Mouse (Mus musculus) T-helper 1 cell (primary cell): Measurements from ENCODE around the gene Calu.

ENCODE experiments used
- in situ Hi-C: fragments of 300-600 bp; cut with MboI, MseI; formaldehyde crosslinking; loops from one replicate; pipeline ENCODE4 v1.15.1; 2025; ENCODE audit warnings: high pct_unique_total_duplicates

Gene Calu

DNA sequence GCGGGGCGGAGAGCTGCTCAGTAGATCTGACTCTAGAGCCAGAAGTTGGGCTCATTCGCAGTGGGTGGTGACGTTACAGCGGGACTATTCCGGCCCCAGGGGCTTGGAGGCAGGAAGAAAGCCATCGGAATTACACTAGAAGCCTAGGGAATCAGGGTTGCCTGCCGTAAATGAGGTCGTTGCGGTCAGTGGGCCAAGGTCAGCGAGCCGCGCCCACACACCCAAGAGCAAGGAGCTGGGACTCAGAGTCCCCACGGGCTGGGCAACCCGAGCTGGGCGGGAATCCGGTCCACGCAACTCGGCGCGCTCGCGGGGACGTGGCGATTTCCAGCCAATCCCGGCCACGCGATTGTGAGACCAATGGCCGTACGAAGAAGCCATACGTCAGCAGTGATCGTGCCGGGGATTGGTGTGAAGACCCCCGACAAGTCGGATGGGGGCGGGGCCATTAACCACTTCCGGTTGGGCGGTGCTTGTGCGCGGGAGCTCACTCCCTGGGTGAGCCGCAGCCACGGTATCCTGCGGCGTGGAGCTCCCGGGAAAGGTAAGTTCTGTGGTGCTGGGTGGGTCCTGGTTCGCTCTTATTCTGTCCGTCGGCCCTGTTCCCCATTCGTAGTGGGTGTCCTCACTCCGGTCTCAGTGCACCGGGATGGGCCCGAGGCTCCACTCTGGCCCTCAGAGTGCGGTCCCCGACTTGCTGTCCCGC is at the start of gene Calu:
TSS of gene Calu (plus strand) at position 405 of the 706 bp plus-strand sequence.
- in situ Hi-C loops, result loop anchor here (10.0 kb wide), 1 partner anchor 123 kb away; no protein-coding TSS in a partner anchor

DNA sequence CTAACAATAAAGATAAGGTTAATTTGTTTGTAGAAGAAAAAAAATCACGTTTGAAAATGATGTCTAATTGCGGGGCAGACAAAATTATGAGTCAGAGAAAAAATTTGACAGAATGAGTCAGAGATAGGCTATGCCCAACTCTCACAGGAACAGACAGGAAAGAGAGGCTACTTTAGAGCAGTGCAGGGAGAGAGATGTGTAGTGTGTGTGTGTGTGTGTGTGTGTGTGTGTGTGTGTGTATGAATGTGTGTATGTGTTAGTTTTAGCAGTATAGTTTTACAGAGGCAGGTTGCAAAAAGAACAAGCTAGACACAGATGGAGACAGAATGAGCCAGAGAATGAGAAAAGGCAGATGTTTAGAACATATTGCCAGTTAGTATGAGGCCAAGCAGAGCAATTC is 48.8 kb upstream of the Calu start:
- in situ Hi-C loops, result no loop called here

DNA sequence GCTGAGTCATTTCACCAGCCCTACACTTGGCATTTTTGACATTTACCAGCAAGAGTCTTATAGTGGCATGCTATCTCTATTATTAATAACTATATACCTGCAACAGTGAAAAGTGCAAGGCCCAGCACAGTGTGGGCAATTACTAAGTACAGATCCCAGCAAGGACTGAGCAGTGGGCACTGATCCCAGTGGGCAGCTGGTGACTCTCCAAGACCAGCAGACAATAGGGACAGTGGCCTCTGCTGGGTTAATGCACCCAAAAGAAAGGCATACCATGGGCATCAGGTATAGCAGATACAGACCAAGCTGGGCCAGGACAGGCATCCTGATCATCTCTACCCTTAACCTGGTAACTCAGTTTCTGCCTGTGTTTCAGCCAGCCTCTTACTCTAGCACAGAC is 44.6 kb upstream of the Calu start:
- in situ Hi-C loops, result no loop called here

DNA sequence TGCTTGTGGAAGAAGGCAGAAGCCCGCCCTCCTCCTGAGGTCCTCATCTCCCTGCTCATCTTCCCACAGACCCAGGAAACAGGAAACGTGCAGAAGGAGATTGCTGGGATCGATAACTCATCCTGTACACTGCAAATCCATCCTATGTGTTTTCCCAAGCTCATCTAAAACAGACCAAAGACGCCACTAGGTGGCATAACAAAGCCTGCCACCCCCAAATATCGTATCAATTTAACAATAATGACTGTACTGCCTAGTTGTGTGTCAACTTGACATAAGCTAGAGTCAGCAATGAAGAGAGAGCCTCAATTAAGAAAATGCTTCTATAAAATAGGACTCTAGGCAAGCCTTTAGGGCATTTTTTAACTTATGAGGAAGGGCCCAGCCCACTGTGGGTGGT is 44.1 kb upstream of the Calu start:
- in situ Hi-C loops, result no loop called here

DNA sequence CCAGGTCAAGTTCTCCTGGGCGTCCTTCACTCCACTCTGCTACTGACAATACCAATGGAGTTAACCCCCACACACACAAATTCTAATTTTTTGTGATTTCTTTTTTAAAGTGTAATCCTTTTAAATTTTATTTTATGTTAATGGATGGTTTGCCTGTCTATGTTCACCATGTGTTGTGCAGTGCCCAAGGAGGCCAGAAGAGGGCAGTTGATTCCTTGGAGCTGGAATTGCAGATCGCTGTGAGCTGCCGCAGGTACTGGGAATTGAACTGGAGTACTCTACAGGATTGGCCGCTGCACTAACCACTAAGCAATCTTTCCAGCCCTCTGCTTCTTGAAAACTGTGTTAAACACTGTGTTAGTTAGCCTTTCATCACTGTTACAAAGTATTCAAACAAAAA is 42.4 kb upstream of the Calu start:
- in situ Hi-C loops, result no loop called here

DNA sequence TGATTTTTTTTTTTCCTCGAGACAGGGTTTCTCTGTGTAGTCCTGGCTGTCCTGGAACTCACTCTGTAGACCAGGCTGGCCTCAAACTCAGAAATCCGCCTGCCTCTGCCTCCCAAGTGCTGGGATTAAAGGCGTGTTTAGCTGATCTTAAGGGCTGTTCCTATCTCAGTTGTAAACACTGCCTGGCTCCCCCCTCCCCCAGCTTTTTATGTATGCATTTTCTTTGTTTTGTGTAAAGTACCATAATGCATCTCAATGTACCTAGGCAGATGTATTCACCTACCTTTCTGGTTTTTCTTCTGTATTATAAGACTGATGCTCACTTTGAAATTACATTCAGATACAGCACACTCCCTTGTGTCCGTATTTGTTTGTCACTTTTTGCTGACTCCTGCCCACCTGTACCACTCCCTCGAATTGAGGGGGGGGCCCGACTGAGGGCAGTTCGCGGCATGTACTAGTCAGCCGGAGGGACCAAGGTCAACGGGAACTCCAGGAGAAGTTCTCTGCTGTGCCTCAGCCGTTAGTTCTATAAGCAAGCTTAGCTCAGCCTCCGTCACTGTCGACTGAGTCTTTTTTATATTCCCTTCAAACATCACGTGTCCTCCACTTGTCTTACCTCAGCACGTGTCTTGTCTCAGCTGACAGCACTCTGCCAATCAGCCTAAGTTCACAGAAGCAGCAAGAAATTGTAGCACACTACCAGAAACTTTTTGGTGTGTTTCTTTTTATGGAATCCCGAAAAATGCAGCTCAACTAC is 38.8 kb upstream of the Calu start:
- in situ Hi-C loops, result no loop called here

DNA sequence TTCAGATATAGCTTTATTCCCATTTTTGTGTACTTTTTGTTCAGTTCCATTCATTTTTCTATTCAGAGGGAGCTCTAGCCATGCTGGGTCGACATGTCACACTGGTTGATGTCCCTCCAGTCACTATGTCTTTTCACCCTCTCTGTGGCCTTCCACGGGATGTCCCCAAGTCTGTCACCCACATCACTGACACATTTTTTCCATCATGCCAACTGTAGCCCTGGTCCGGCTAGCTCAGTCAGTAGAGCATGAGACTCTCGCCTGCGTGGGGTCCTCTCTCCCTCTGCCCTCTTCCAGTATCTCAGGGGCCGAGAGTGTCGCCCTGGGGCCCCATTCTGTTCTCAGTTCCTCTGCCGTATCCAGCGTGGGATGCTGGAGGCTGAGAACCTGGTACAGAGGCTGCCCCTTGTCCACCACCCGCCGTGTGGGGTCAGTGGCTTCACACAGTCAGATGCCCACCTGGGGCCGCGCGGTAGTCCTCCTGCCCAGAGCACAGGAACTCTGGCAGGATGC is 34.1 kb upstream of the Calu start:
- in situ Hi-C loops, result no loop called here

DNA sequence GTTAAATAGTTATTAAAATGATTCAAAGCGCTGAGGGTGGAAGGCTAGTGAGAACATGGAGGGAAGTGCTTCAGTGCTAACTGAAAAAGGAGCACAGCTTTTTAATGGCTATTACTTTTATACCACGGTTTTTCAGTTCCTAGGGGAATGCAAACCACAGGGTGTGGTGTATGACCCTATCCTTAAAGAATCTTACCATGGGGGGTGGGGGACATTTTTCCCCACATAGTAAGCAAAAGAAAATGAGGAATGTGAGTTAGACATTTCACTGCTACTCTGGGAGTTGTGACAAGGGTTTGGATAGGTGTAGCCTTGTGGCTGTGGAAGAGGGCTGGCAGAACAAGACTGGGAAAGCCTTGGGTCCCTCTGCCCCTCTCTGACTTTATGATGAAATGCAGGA is 30.6 kb upstream of the Calu start:
- in situ Hi-C loops, result no loop called here

DNA sequence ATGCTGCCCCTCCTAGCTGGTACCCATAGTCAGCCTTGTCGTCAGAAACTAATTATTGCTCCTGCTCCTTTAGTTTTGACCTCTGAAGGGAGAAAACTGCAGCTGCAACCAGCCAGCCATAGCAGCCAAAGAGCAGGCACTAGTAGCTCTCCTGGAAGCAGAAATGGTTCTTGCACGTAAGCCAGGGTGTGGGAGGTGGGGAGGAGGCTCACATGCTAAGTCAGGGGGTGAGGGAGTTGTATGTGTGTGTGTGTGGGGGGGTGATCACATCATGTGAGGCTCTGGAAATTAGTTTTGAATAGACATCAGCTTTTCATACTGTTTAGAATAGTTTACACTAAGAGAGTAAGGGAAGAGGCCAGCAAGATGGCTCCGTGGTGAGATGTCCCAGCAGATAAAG is 29.9 kb upstream of the Calu start:
- in situ Hi-C loops, result no loop called here

DNA sequence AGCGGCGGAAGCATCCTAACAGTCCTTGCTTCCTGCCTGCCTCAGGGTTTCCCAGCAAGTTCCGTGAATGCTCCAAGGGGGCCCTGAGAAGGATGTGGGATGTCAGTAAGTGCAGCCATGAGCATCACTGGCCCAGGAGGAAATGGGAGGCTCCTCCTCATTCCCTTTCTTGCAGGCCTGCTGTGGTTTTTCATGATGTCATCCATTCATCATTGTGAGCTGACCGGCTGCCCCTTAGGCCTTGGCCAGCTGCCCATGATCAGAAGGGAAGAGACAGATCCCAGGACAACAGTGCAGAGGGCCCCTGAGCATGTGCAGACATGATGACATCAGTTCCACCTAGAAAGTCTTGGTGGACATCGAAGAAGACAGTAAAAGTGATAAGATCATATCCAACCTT is 29.0 kb upstream of the Calu start, which contains the start of gene Fam71f1:
TSS of gene Fam71f1 (plus strand) at position 262 of the 400 bp plus-strand sequence.
- in situ Hi-C loops, result no loop called here

DNA sequence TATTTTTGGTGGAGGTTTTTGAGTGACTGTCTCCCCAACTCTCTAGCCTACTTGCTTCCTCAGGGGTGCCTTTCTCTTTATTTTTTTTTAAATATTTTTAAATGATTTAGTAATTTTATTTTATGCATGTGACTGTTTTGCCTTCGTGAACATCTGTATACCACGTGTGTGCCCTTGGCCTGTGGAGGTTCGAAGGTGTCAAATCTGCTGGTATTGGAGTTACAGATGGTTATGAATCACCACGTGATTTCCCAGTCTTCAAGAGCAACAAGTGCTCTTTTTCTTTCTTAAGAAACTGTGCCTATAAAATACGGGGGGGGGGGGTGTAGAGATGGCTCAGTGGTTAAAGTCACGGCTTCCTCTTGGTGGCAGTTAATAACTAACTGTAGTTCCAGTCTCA is 26.3 kb upstream of the Calu start:
- in situ Hi-C loops, result no loop called here

DNA sequence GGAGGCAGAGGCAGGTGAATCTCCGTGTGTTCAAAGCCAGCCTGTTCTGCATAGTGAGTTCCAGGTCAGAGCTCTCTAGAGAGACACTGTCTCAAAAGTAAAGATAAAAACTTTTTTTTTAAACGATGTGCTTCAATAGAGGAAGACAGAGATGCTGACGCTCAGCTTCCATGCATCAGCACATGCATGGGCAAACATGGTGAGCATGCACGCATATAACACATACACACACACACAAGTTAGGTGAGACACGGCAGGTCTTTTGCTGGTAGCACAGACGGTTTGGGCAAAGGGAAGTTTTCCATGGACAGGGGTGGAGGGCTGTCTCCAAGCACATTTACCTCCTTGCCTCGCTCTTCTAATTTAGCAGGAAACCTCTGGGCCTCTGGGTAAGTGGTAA is 25.7 kb upstream of the Calu start:
- in situ Hi-C loops, result no loop called here

DNA sequence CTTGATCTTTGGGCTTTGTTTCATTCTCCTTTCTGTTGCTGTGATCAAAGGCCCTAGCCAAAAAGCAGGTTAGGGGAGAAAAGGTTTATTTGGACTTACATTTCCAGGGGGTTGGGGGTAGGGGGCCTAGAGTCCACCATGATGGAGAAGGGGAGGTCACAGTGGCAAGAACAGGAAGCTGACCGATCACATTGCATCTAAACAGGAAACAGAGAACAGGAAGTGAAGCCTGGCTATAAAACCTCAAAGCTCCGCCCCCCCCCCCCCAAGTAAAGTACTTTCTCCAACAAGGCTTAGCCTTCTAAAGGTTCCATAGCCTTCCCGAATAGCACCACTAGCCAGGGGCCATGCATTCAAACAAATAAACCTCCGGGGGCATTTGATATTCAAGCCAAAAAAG is 25.1 kb upstream of the Calu start:
- in situ Hi-C loops, result no loop called here

DNA sequence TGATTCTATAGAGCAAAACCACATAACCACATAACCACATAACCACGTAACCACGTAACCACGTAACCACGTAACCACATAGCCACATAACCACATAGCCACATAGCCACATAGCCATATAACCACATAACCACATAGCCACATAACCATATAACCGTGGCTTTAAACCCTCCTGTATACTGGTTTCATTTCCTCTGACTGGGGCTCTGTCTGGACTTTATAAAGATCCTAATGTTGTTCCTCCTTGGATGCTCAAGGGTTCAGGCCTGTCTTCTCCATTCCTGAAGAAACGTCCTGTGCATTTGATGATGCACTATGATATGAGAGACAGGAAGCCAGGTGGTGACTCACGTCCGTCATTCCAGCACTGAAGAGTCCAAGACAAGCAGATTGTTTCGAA is 20.9 kb upstream of the Calu start:
- in situ Hi-C loops, result no loop called here

DNA sequence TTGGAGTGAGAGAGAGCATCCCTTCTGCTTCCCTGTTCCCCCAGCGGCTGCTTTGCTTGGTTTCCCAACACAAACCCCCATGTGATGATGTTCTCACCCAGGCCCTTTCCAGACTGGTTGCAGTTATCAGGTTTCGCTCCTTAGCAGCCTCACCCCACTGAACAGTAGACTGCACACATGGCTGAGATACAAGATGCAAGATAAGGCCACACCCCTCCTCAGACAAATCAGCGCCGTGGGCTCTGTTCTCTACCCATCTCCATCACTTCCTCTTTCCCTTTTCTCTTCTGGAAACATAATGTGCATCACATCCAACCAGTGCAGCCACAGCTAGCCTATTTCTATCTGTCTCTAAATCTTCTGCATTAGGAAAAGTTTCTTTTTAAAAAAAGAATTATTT is 18.4 kb upstream of the Calu start:
- in situ Hi-C loops, result no loop called here

DNA sequence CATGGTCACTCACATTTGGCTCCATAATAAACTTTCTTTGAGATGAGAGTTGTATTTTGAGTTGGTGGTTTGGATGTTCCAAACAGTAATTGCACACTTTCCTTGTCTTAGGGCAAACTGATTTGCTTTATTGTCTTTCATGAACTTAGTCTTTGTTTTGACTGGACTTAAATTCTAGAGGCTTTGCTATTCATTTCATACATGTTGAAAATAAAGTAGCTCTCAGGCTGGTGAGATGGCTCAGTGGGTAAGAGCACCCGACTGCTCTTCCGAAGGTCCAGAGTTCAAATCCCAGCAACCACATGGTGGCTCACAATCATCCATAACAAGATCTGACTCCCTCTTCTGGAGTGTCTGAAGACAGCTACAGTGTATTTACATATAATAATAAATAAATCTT is 1.4 kb upstream of the Calu start:
- in situ Hi-C loops, result loop anchor here (10.0 kb wide), 1 partner anchor 122 kb away; no protein-coding TSS in a partner anchor

DNA sequence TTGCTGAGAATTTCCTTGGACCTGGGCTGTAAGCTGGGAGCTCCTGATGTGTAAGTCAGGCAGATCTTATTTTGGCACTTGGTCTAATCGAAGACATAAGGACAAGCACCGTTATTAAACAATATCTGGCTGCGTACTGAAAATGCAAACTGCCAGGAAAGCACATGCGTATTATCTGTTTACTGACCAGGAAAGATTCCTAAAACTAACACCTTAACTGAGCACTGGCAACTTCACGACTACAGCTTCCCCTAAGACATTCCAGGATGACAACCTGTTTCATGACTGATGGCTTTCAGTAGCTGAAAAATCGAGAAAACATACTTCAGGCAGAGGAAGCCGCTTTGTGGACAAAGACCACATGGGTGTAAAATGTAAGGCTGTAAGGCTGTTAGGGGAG is 680 bp upstream of the Calu start:
- in situ Hi-C loops, result loop anchor here (10.0 kb wide), 1 partner anchor 122 kb away; no protein-coding TSS in a partner anchor

DNA sequence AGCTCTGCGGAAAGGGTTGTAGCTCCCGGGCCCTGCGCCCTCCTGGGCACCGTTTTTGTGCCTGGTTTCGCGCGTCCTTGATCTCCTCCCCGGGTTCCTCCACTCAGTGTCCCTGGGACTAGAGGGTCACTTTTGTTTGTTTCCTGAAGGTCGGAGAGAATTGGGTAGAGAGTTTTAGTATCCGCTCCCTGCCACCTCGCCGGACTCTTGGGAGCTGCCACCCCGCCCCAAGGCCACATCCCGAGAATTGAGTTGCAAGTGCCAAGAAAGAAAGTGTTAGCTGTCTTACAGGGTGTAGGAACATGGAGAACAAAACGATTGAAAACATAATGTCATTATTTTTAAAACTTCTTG is 479 bp downstream of the Calu start:
- in situ Hi-C loops, result loop anchor here (10.0 kb wide), 1 partner anchor 124 kb away; no protein-coding TSS in a partner anchor

DNA sequence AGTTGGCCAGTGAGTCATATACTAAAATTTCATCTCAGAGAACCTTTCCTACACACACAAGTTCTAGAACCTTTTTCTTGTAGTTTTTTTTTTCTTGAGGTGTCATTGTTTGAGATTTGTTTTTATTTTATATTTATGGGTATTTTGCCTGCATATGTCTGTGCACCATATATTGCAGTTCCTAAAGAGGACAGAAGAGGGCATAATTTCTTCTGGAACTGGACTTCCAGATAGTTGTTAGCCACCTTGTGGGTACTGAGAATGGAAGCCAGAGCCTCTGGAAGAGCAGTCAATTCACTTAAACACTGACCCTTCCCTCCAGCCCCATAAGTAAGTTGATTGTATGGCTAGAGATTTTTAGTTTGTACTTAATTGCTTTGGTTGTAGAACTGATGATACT is 3.7 kb downstream of the Calu start:
- in situ Hi-C loops, result no loop called here

DNA sequence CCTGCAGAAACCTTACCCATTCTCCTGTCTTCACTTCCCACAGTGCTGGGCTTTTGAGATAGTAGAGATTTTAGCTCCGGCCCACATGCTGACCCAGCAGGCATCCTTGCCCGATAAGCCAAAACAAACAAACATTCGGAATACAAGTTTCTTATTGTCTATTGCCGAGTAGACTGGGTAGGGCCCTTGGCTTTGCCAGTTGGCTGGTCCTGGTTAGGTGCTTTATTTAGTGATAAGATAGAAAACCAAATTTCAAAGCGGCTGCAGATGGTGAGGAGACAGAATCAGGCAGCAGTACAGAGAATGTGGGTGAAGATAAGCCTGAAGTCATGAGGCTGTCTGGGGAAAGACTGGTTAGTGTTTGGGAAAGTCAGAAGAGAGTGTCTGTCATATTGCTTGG is 4.9 kb downstream of the Calu start:
- in situ Hi-C loops, result no loop called here

DNA sequence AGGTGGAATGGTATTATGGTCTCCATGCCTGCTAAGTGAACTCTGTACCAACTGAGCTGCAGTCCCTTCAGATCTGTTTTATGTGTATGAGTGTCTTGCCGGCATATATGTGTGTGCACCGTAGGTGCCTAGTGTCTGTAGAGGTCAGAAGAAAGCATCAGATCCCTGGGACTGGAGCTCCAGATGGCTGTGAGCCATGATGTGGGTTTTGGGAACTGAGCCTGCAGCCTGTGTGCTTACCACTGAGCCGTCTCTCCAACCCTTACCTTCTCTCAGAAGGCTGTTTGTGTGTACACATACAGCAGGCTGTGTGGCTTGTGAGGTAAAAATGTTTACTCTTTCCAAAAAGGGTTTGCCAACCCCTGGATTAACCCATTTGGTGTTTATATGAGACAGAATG is 11.5 kb downstream of the Calu start:
- in situ Hi-C loops, result no loop called here

DNA sequence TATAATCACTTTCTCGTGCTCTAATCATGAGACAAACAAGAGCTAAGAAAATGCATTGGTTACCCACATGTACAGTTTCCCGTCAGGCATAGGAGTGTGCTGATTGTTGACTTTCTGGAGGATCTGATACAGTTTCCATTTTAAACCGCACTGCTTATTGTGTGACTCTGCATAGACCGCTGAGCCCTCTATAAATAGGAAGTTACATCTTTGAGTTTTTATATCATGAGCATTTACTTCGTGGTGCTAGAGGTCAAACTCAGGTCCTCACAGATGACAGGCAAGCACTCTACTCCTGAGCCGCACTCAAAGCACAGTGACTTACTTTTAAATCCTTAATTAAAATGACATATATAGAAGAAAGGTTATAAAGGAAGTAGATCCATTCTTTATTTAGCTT is 12.3 kb downstream of the Calu start:
- in situ Hi-C loops, result no loop called here
